Mouse (Mus musculus): ENCODE data around the gene Ahsg. TPM values are rescaled to one million over a fixed set of nuclear protein-coding genes. Genes with fewer than 3 reads are reported as not detected.

Gene Ahsg
- polyA plus RNA-seq, 1 experiment from 2014 or later, result 2.2 TPM

DNA sequence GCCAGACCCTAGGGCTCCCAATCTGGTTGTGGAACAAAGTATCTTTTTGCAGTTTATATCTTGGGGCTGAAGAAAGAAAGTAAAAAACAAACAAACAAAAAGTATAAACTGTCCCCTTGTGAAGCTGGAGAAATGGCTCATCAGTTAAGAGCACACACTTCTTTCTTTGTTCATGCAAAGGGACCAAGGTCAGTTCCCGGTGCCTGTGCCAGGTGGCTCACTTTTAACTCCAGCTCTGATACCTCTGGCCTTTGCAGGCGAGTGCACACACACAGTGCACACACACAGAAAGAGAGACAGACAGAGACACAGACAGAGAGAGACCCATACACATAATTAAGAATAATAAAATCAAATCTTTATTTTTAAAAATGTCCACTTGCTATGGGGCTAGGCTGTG is 5.5 kb downstream of the Ahsg start:
- Histone ChIP-seq H3K27ac (ENCODE audit: low read depth, low read length) (no peak overlapping the region), H3K4me1 (ENCODE audit: control insufficient read depth, insufficient read depth, low read length) (no peaks in the 10 kb centered on the region), H3K27me3 (ENCODE audit: control insufficient read depth, insufficient read depth, low read length) (no peaks in the 10 kb centered on the region), H3K9ac (ENCODE audit: low read depth, low read length) (no peak overlapping the region), H3K9me3 (replicated peaks; ENCODE audit: control insufficient read depth, low read length) (no peaks in the 10 kb centered on the region), H3K4me2 (no peak overlapping the region), H3K4me3 (ENCODE audit: low read depth, low read length) (no peak overlapping the region), H3K36me3 (ENCODE audit: control insufficient read depth, insufficient read depth, low read length) (no peaks in the 10 kb centered on the region)
- ATAC-seq (replicated peaks; ENCODE audit: insufficient number of reproducible peaks, low FRiP score, low TSS enrichment), result no peak
- 75% methylated on average over 2 of the region's 2 CpGs for WGBS (ENCODE audit: insufficient replicate concordance)

DNA sequence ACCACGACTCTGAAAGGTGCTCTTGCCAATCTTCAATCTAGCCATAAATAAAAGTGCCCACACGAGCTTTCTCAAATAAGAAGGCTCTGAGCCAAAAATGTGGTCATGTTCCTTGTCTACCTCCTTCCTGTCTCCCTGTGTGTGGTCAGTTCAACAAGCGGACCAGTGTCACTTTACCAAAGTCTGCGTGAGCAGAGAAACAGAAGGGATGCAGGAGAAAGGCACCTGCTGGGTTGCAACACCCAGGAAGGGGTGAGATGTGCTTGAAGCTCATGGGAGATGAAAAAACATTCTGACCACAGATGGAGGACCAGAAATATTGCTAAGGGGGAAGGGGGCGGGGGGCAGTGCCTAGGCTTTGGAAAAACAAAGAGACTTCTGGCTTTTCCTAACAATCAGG is 8.3 kb downstream of the Ahsg start:
- H3K9me3 ChIP-seq (replicated peaks; ENCODE audit: control insufficient read depth, low read length), result no peaks in the 10 kb centered on the region
- 63% methylated on average over 5 of the region's 5 CpGs for WGBS (ENCODE audit: insufficient replicate concordance)
- no peak overlapping the region for H3K4me2 ChIP-seq
- no peaks in the 10 kb centered on the region for H3K36me3 ChIP-seq (ENCODE audit: control insufficient read depth, insufficient read depth, low read length)
- no peaks in the 10 kb centered on the region for H3K4me1 ChIP-seq (ENCODE audit: control insufficient read depth, insufficient read depth, low read length)
- no peak for ATAC-seq (replicated peaks; ENCODE audit: insufficient number of reproducible peaks, low FRiP score, low TSS enrichment)
- no peak overlapping the region for H3K4me3 ChIP-seq (ENCODE audit: low read depth, low read length)
- H3K9ac ChIP-seq (ENCODE audit: low read depth, low read length), result no peak overlapping the region
- H3K27me3 ChIP-seq (ENCODE audit: control insufficient read depth, insufficient read depth, low read length), result no peaks in the 10 kb centered on the region
- H3K27ac ChIP-seq (ENCODE audit: low read depth, low read length), result no peak overlapping the region

DNA sequence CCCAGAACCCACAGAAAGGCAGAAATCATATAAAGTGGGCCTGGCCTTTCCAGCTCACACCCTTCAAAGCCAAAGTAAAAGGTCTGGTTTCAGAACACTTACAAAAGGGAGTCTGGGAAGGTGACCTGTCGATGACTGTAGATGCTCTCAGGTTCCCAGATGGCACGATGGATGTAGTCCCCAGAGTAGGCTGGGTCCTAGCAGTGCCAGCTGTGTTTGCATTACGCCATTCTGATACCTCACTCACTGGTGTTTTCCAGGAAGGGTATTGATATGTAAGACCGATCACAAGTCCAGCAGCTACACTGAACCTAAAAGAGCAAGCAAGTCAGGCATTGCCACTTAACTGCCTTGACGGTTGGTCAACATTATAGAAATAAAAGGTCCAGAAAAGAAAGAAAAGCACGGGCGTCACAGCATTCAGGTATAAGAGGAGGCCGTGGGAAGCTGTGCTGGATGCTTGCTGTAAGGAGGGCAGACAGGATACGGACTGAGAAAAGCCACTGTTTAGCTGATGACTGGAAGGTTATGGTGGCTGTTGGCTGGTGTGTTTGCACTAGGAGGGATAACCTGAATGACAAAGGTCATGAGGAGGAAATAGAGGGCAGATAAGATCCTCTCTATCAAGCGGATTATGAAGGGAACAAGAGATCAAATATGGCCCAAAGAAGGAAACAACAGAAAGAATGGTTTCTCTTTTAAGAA is 8.9 kb downstream of the Ahsg start:
- Histone ChIP-seq H3K4me1 (ENCODE audit: control insufficient read depth, insufficient read depth, low read length) (no peaks in the 10 kb centered on the region), H3K9me3 (replicated peaks; ENCODE audit: control insufficient read depth, low read length) (no peaks in the 10 kb centered on the region), H3K9ac (ENCODE audit: low read depth, low read length) (no peak overlapping the region), H3K36me3 (ENCODE audit: control insufficient read depth, insufficient read depth, low read length) (no peaks in the 10 kb centered on the region), H3K27ac (ENCODE audit: low read depth, low read length) (no peak overlapping the region), H3K4me2 (no peak overlapping the region), H3K4me3 (ENCODE audit: low read depth, low read length) (no peak overlapping the region), H3K27me3 (ENCODE audit: control insufficient read depth, insufficient read depth, low read length) (no peaks in the 10 kb centered on the region)
- no peak for ATAC-seq (replicated peaks; ENCODE audit: insufficient number of reproducible peaks, low FRiP score, low TSS enrichment)
- WGBS (ENCODE audit: insufficient replicate concordance), result 75% methylated on average over 10 of the region's 10 CpGs

DNA sequence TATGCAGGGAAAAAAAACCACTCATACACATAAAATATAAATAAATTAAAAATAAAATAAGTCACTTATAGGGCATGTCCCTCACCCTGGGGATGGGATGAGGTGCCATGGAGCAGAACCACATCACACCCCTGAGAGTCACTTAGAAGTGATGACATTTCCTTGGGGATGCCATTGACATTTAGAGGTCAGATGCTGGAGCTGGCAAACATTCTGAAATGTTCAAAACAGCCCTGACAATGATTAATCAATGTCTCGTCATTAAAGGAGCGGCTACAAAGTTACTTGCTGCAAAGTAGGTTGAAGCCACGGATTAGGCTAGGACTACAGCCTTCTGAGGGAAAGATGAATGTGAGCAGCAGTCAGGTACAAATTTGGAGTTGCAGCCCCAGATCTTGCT is 10.2 kb downstream of the Ahsg start:
- Histone ChIP-seq H3K4me2 (no peak overlapping the region), H3K4me1 (ENCODE audit: control insufficient read depth, insufficient read depth, low read length) (no peaks in the 10 kb centered on the region), H3K4me3 (ENCODE audit: low read depth, low read length) (no peak overlapping the region), H3K9ac (ENCODE audit: low read depth, low read length) (no peak overlapping the region), H3K27me3 (ENCODE audit: control insufficient read depth, insufficient read depth, low read length) (no peaks in the 10 kb centered on the region), H3K27ac (ENCODE audit: low read depth, low read length) (no peak overlapping the region), H3K9me3 (replicated peaks; ENCODE audit: control insufficient read depth, low read length) (no peaks in the 10 kb centered on the region), H3K36me3 (ENCODE audit: control insufficient read depth, insufficient read depth, low read length) (no peaks in the 10 kb centered on the region)
- no peak for ATAC-seq (replicated peaks; ENCODE audit: insufficient number of reproducible peaks, low FRiP score, low TSS enrichment)
- WGBS (ENCODE audit: insufficient replicate concordance), result 68% methylated on average over 3 of the region's 3 CpGs

DNA sequence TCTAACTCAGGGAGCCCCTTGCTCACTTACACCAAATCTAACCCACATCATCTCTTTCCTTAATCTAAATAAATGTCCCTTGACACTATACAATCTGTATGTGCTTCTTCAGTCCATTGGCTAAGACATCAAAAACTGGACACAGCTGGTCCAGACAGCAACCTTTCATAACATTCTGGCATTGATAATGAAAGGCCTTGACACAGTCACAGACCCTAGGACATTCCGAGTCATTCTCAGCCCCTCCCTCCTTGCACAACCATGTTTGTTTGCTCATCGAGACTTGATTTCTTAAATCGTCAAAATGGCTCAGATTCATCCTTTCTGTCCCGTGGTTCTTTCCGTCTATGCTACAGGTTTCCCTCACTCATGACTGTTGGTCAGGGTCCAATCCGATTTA is 18.2 kb downstream of the Ahsg start:
- Histone ChIP-seq H3K9ac (ENCODE audit: low read depth, low read length) (no peak overlapping the region), H3K9me3 (replicated peaks; ENCODE audit: control insufficient read depth, low read length) (no peaks in the 10 kb centered on the region), H3K27me3 (ENCODE audit: control insufficient read depth, insufficient read depth, low read length) (no peaks in the 10 kb centered on the region), H3K4me3 (ENCODE audit: low read depth, low read length) (no peak overlapping the region), H3K36me3 (ENCODE audit: control insufficient read depth, insufficient read depth, low read length) (no peaks in the 10 kb centered on the region), H3K4me2 (no peak overlapping the region), H3K27ac (ENCODE audit: low read depth, low read length) (no peak overlapping the region), H3K4me1 (ENCODE audit: control insufficient read depth, insufficient read depth, low read length) (no peaks in the 10 kb centered on the region)
- no peak for ATAC-seq (replicated peaks; ENCODE audit: insufficient number of reproducible peaks, low FRiP score, low TSS enrichment)
- WGBS (ENCODE audit: insufficient replicate concordance), result 83% methylated on average over 6 of the region's 6 CpGs

DNA sequence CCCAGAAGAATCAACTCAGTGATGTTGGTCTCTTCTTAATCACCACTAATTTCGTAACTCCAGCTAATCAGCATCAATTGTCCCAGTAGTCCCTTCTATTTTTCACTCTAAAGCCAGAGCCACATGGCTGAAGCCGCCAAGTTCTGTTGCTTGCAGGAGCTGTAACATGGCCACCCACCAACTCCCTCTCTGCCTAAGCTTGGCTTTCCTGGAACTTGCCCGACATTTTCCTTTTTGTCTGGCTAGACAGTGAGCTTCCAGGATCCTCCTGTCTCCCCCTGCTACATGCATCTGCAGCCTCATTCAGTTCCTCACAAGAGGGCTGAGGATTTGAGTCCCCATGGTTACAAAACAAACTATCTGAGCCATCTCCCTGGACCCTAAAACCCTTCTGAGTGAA is 20.9 kb downstream of the Ahsg start:
- no peaks in the 10 kb centered on the region for H3K9me3 ChIP-seq (replicated peaks; ENCODE audit: control insufficient read depth, low read length)
- H3K27me3 ChIP-seq (ENCODE audit: control insufficient read depth, insufficient read depth, low read length), result no peaks in the 10 kb centered on the region
- H3K36me3 ChIP-seq (ENCODE audit: control insufficient read depth, insufficient read depth, low read length), result no peaks in the 10 kb centered on the region
- 84% methylated on average over 3 of the region's 3 CpGs for WGBS (ENCODE audit: insufficient replicate concordance)
- H3K4me3 ChIP-seq (ENCODE audit: low read depth, low read length), result no peak overlapping the region
- no peaks in the 10 kb centered on the region for H3K4me1 ChIP-seq (ENCODE audit: control insufficient read depth, insufficient read depth, low read length)
- no peak overlapping the region for H3K9ac ChIP-seq (ENCODE audit: low read depth, low read length)
- ATAC-seq (replicated peaks; ENCODE audit: insufficient number of reproducible peaks, low FRiP score, low TSS enrichment), result no peak
- no peak overlapping the region for H3K27ac ChIP-seq (ENCODE audit: low read depth, low read length)
- no peak overlapping the region for H3K4me2 ChIP-seq

DNA sequence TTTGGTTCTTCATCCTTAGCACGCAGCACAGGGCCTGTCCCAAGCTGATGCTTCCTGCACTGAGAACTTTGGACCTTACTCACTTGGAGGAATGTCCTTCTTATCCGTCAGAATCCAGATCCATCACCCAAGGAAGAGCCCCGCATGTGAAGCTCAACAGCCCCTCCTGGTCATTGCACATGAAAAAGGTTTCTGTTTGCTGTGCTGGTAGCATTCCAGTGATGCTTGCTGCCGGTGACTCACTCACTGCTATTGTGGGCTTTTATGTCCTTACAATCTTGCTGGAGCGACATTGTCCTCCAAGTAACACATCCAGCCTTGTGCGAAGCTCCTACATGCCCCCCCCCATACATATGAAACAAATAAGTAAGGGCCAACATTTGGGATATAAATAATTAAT is 21.8 kb downstream of the Ahsg start:
- no peak for ATAC-seq (replicated peaks; ENCODE audit: insufficient number of reproducible peaks, low FRiP score, low TSS enrichment)
- H3K9ac ChIP-seq (ENCODE audit: low read depth, low read length), result no peak overlapping the region
- no peaks in the 10 kb centered on the region for H3K9me3 ChIP-seq (replicated peaks; ENCODE audit: control insufficient read depth, low read length)
- no peak overlapping the region for H3K4me2 ChIP-seq
- 67% methylated on average over 6 of the region's 6 CpGs for WGBS (ENCODE audit: insufficient replicate concordance)
- no peaks in the 10 kb centered on the region for H3K36me3 ChIP-seq (ENCODE audit: control insufficient read depth, insufficient read depth, low read length)
- H3K27me3 ChIP-seq (ENCODE audit: control insufficient read depth, insufficient read depth, low read length), result no peaks in the 10 kb centered on the region
- no peak overlapping the region for H3K27ac ChIP-seq (ENCODE audit: low read depth, low read length)
- no peaks in the 10 kb centered on the region for H3K4me1 ChIP-seq (ENCODE audit: control insufficient read depth, insufficient read depth, low read length)
- no peak overlapping the region for H3K4me3 ChIP-seq (ENCODE audit: low read depth, low read length)

DNA sequence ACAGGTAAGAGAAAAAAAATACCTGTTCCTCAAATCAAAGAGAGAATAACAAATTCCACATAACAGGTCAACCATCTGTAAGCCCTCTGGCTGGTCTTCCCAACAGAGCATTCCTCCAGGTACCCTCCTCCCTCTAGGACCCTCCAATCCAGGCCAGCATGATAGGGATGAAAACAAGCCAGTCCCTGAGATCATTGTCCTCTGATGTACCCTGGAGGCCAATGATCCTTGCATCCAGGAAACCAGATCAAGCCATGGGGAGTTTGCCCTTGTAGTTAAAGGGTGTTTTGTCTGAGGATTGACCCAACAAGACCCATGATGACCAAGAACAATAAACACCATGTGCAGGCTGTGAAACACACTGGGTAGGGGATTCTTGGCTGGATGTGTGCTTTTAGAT is 23.2 kb downstream of the Ahsg start:
- Histone ChIP-seq H3K27ac (ENCODE audit: low read depth, low read length) (no peak overlapping the region), H3K36me3 (ENCODE audit: control insufficient read depth, insufficient read depth, low read length) (no peaks in the 10 kb centered on the region), H3K9ac (ENCODE audit: low read depth, low read length) (no peak overlapping the region), H3K4me1 (ENCODE audit: control insufficient read depth, insufficient read depth, low read length) (no peaks in the 10 kb centered on the region), H3K4me2 (no peak overlapping the region), H3K4me3 (ENCODE audit: low read depth, low read length) (no peak overlapping the region), H3K9me3 (replicated peaks; ENCODE audit: control insufficient read depth, low read length) (no peaks in the 10 kb centered on the region), H3K27me3 (ENCODE audit: control insufficient read depth, insufficient read depth, low read length) (no peaks in the 10 kb centered on the region)
- no peak for ATAC-seq (replicated peaks; ENCODE audit: insufficient number of reproducible peaks, low FRiP score, low TSS enrichment)

DNA sequence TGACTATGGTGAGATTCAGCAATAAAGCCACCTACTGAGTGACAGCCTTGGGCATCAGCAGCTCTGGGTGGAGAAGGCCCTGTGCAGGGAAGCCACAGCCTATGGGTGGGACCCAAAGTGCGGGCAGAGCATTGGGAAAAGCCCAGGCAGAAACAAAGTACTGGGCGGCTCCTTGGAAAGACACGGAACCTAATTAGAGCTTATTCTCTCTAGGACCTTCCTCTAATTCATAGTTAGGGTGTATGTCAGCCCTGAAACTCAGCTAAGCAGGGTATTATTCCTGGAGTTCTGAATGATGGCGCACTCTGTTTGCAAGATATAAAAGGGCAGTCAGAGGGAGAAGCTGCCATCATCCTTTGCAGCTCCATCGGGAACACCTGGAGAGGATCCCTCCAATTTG is 27.0 kb downstream of the Ahsg start, which contains the start of gene Fetub:
Gene Fetub, plus strand, starts transcription at position 301 of the 400 bp plus-strand sequence.
- Histone ChIP-seq H3K9ac (ENCODE audit: low read depth, low read length) (no peak within 1 kb of the TSS), H3K4me1 (ENCODE audit: control insufficient read depth, insufficient read depth, low read length) (no peaks in the 10 kb centered on the region), H3K36me3 (ENCODE audit: control insufficient read depth, insufficient read depth, low read length) (no peaks in the 10 kb centered on the region), H3K4me2 (no peak within 1 kb of the TSS), H3K4me3 (ENCODE audit: low read depth, low read length) (no peak within 1 kb of the TSS), H3K27ac (ENCODE audit: low read depth, low read length) (no peak within 1 kb of the TSS), H3K27me3 (ENCODE audit: control insufficient read depth, insufficient read depth, low read length) (no peaks in the 10 kb centered on the region), H3K9me3 (replicated peaks; ENCODE audit: control insufficient read depth, low read length) (no peaks in the 10 kb centered on the region)
- 82% methylated on average over 5 of the region's 5 CpGs for WGBS (ENCODE audit: insufficient replicate concordance)
- no peak for ATAC-seq (replicated peaks; ENCODE audit: insufficient number of reproducible peaks, low FRiP score, low TSS enrichment)

Measured in heart, embryonic 11.5 days (tissue).